8 mouse cellular contexts compared by ENCODE assay signal in genomic region chr4:138434347-138435316, GRCm38 (mm10). TPM values are rescaled to one million over a fixed set of nuclear protein-coding genes. Genes with fewer than 3 reads are reported as not detected.
DNase-seq lines count a peak whose midpoint lies in the region; ATAC-seq and TF ChIP-seq lines count a peak whose summit lies in the region.

Gene Mul1, plus strand, starts transcription at chr4:138434671.

- ATAC-seq in kidney, embryonic 14.5 days (ENCODE audit: low FRiP score, low TSS enrichment) = peak; percentile 93
- ATAC-seq in limb, embryonic 15.5 days (ENCODE audit: insufficient number of reproducible peaks, low FRiP score, low TSS enrichment, low read depth) = peak; percentile 89

- no peak; the same call in 1 of the 2 replicates for TF ChIP-seq CTCF in bone marrow macrophage, adult 2 months (IDR thresholded peaks at IDR 0.05; ENCODE audit: low read depth, low read length)
- no peak for TF ChIP-seq CTCF in embryonic fibroblast, embryonic 13.5 days (IDR thresholded peaks at IDR 0.05; ENCODE audit: borderline replicate concordance, insufficient read depth, low read length)

- H3K4me2 ChIP-seq in kidney, embryonic 14.5 days (replicated peaks; ENCODE audit: low read depth, low read length) = peak within 1 kb of the TSS; percentile 87
- peak within 1 kb of the TSS; percentile 84 for H3K4me2 ChIP-seq in limb, embryonic 15.5 days

- peak within 1 kb of the TSS; percentile 93 for H3K4me3 ChIP-seq in bone marrow macrophage, adult 2 months (ENCODE audit: insufficient read depth, low read length)
- peak within 1 kb of the TSS; percentile 87 for H3K4me3 ChIP-seq in embryonic fibroblast, embryonic 13.5 days (ENCODE audit: insufficient read depth, low read length)
- peak within 1 kb of the TSS; percentile 96 for H3K4me3 ChIP-seq in kidney, embryonic 14.5 days (ENCODE audit: low read length)
- peak within 1 kb of the TSS; percentile 95 for H3K4me3 ChIP-seq in limb, embryonic 15.5 days

- peak within 1 kb of the TSS; percentile 49 for H3K27ac ChIP-seq in bone marrow macrophage, adult 2 months (ENCODE audit: insufficient read depth, low read depth, low read length)
- H3K27ac ChIP-seq in embryonic fibroblast, embryonic 13.5 days (ENCODE audit: insufficient read depth, low read length) = 0 out of 2 replicates have a peak within 1 kb of the TSS, but pooled peaks have one; percentile 1
- no peak within 1 kb of the TSS for H3K27ac ChIP-seq in kidney, embryonic 14.5 days (ENCODE audit: low read depth, low read length)
- H3K27ac ChIP-seq in limb, embryonic 15.5 days = peak within 1 kb of the TSS; percentile 55

- H3K9me3 ChIP-seq in kidney, embryonic 14.5 days (ENCODE audit: control insufficient read depth, low read length) = no peaks in the 10 kb centered on the region
- no peaks in the 10 kb centered on the region for H3K9me3 ChIP-seq in limb, embryonic 15.5 days

- H3K27me3 ChIP-seq in kidney, embryonic 14.5 days (ENCODE audit: control insufficient read depth, insufficient read depth, low read length) = no peaks in the 10 kb centered on the region; the same call in 1 of the 2 replicates
- H3K27me3 ChIP-seq in limb, embryonic 15.5 days = peaks cover 4% of the 10 kb centered on the region; the same call in 1 of the 2 replicates

- peaks cover 5% of the 10 kb centered on the region for H3K4me1 ChIP-seq in bone marrow macrophage, adult 2 months (ENCODE audit: control insufficient read depth, insufficient read depth, low read length)
- 0 out of 2 replicates have a peak, but pooled peaks cover 4% of the 10 kb centered on the region for H3K4me1 ChIP-seq in embryonic fibroblast, embryonic 13.5 days (ENCODE audit: control insufficient read depth, insufficient read depth, low read length)
- peaks cover 10% of the 10 kb centered on the region for H3K4me1 ChIP-seq in kidney, embryonic 14.5 days (ENCODE audit: control insufficient read depth, insufficient read depth, low read length)
- H3K4me1 ChIP-seq in limb, embryonic 15.5 days = peaks cover 14% of the 10 kb centered on the region

- WGBS in kidney, embryonic 14.5 days = 1% methylated on average over 64 of the region's 64 CpGs
- 1% methylated on average over 64 of the region's 64 CpGs for WGBS in limb, embryonic 15.5 days

- peak; percentile 95 for DNase-seq in A20 (ENCODE audit: low read depth, low spot score)
- DNase-seq in heart, adult 9 months (ENCODE audit: low spot score in 2 of 2) = peak; percentile 94
- peak; percentile 69 to 92 for DNase-seq in monocyte, adult 2 months (ENCODE audit: low read depth in 1 of 2, low spot score in 2 of 2)
- peak; percentile 90 to 92 for DNase-seq in spleen, postnatal 36 days (ENCODE audit: low spot score in 2 of 2)

- no peak for TF ChIP-seq POLR2A in bone marrow macrophage, adult 2 months (IDR thresholded peaks at IDR 0.05; ENCODE audit: borderline replicate concordance, low read depth, low read length)
- TF ChIP-seq POLR2A in embryonic fibroblast, embryonic 13.5 days (IDR thresholded peaks at IDR 0.05; ENCODE audit: low read depth, low read length) = peak; percentile 65

- peak within 1 kb of the TSS; percentile 79 for H3K9ac ChIP-seq in kidney, embryonic 14.5 days (ENCODE audit: low read depth, low read length)
- peak within 1 kb of the TSS; percentile 72 for H3K9ac ChIP-seq in limb, embryonic 15.5 days

- H3K36me3 ChIP-seq in kidney, embryonic 14.5 days (ENCODE audit: control insufficient read depth, insufficient read depth, low read length) = peaks cover 35% of the 10 kb centered on the region
- H3K36me3 ChIP-seq in limb, embryonic 15.5 days = peaks cover 32% of the 10 kb centered on the region

RNA-seq across cellular contexts. Expression of gene Mul1, which starts in this region (rescaled TPM):
- 12.7 and 13.7 TPM in 2 replicates for polyA plus RNA-seq in bone marrow macrophage, adult 2 months (2012; ENCODE audit: insufficient read depth, insufficient read length, missing spikeins)
- polyA plus RNA-seq in embryonic fibroblast, embryonic 13.5 days (2011; ENCODE audit: insufficient read length, low read depth, missing spikeins) = 14.4 and 15.8 TPM in 2 replicates
- 16.7 and 16.9 TPM in 2 replicates for polyA plus RNA-seq in kidney, embryonic 14.5 days (2014; fragmentation: Nextera tagmentation; extraction: Ambion mirVana)
- polyA plus RNA-seq in limb, embryonic 15.5 days (2015; fragmentation: Nextera tagmentation; extraction: Ambion mirVana) = 16.8 and 17.7 TPM in 2 replicates
